Mouse (Mus musculus): ENCODE measurements around the gene Palm2. TPM values are rescaled to one million over a fixed set of nuclear protein-coding genes. Genes with fewer than 3 reads are reported as not detected.

Palm2 gene
- polyA plus RNA-seq, 1 experiment: 5.2 TPM

DNA sequence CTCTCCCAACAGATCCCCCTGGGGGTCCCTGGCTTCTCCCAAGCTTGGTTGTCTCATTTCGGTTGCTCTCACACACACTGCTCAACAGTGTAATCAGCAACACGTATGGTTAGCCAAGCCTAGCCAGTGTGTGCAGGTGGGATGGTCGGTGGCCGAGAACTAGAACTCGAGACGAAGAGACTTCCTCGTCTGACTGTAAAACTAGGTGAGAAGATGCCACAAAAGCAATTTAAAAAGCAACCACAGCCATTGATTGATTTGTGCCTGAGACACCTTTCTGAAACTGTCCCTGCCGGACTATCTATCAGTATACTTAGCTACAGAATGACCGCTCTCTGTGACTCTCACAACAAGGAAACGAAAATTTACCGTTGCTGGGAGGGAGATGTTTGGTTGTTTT is 321.0 kb downstream of the Palm2 start:
- Histone ChIP-seq H3K36me3 (ENCODE audit: control insufficient read depth, insufficient read depth) (no peaks in the 10 kb centered on the region), H3ac (ENCODE audit: control insufficient read depth, insufficient read length) (no peak overlapping the region), H3K4me2 (ENCODE audit: low read depth) (no peak overlapping the region), H3K27me3 (ENCODE audit: control insufficient read depth, insufficient read depth, insufficient read length) (no peaks in the 10 kb centered on the region), H3K4me3 (no peak overlapping the region), H3K79me2 (ENCODE audit: control insufficient read depth, insufficient read depth) (no peaks in the 10 kb centered on the region)
- TF ChIP-seq POLR2AphosphoS2 (IDR thresholded peaks at IDR 0.05; ENCODE audit: insufficient read length, low read depth): no peak
- no peak for TF ChIP-seq USF1 (IDR thresholded peaks at IDR 0.05; ENCODE audit: low read depth)
- TF ChIP-seq POLR2A (IDR thresholded peaks at IDR 0.05; ENCODE audit: insufficient read length, low read depth): no peak
- no peak for TF ChIP-seq MYOD1 (IDR thresholded peaks at IDR 0.05; ENCODE audit: control insufficient read depth in 1 of 3, insufficient read length in 2 of 3, low read depth in 2 of 3)
- TF ChIP-seq MAX (IDR thresholded peaks at IDR 0.05; ENCODE audit: low read depth): no peak
- TF ChIP-seq CEBPB (IDR thresholded peaks at IDR 0.05; ENCODE audit: insufficient read depth, poor library complexity, severe bottlenecking): no peak
- no peak for TF ChIP-seq TCF3 (IDR thresholded peaks at IDR 0.05; ENCODE audit: insufficient read length, low read depth)
- no peak for TF ChIP-seq E2F4 (IDR thresholded peaks at IDR 0.05; ENCODE audit: insufficient read depth)
- TF ChIP-seq REST (IDR thresholded peaks at IDR 0.05; ENCODE audit: insufficient read depth, insufficient read length): no peak
- TF ChIP-seq MYOG (IDR thresholded peaks at IDR 0.05; ENCODE audit: control insufficient read depth in 1 of 3, insufficient read depth in 1 of 3, insufficient read length in 2 of 3, low read depth in 2 of 3): no peak
- no peak for TF ChIP-seq TCF12 (IDR thresholded peaks at IDR 0.05; ENCODE audit: insufficient read depth, poor library complexity, severe bottlenecking)
- TF ChIP-seq SRF (IDR thresholded peaks at IDR 0.05; ENCODE audit: control insufficient read depth, insufficient read length, low read depth): no peak

DNA sequence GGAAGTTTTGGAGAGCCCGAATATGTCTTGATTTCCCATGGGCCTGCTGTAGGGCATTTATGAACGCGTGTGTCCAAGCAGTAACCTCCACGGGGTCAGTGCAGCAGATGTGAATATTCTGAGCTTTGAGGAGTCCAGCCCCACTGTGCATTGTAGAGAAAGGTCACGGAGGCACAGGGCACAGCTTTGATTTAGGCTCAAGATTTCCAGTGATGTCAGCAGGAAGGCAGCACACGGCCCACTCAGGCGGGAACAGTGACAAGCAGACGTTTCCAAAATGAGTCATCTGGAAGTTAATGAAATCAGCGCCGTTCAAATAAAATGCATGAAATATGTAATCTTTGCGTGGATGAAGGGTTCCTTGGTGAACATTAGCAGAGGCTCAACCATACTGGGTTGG is 323.9 kb downstream of the Palm2 start:
- H3K4me2 ChIP-seq (ENCODE audit: low read depth): peak overlapping the region; percentile 61
- no peak overlapping the region for H3ac ChIP-seq (ENCODE audit: control insufficient read depth, insufficient read length)
- TF ChIP-seq MYOD1 (IDR thresholded peaks at IDR 0.05; ENCODE audit: control insufficient read depth in 1 of 3, insufficient read length in 2 of 3, low read depth in 2 of 3) (no peak), E2F4 (IDR thresholded peaks at IDR 0.05; ENCODE audit: insufficient read depth) (no peak), TCF3 (IDR thresholded peaks at IDR 0.05; ENCODE audit: insufficient read length, low read depth) (no peak), MYOG (IDR thresholded peaks at IDR 0.05; ENCODE audit: control insufficient read depth in 1 of 3, insufficient read depth in 1 of 3, insufficient read length in 2 of 3, low read depth in 2 of 3) (no peak), USF1 (IDR thresholded peaks at IDR 0.05; ENCODE audit: low read depth) (no peak), CEBPB (IDR thresholded peaks at IDR 0.05; ENCODE audit: insufficient read depth, poor library complexity, severe bottlenecking) (no peak), REST (IDR thresholded peaks at IDR 0.05; ENCODE audit: insufficient read depth, insufficient read length) (no peak), SRF (IDR thresholded peaks at IDR 0.05; ENCODE audit: control insufficient read depth, insufficient read length, low read depth) (no peak), TCF12 (IDR thresholded peaks at IDR 0.05; ENCODE audit: insufficient read depth, poor library complexity, severe bottlenecking) (no peak), POLR2A (IDR thresholded peaks at IDR 0.05; ENCODE audit: insufficient read length, low read depth) (no peak), MAX (IDR thresholded peaks at IDR 0.05; ENCODE audit: low read depth) (no peak), POLR2AphosphoS2 (IDR thresholded peaks at IDR 0.05; ENCODE audit: insufficient read length, low read depth) (no peak)
- H3K4me3 ChIP-seq: no peak overlapping the region
- no peaks in the 10 kb centered on the region for H3K27me3 ChIP-seq (ENCODE audit: control insufficient read depth, insufficient read depth, insufficient read length)
- H3K36me3 ChIP-seq (ENCODE audit: control insufficient read depth, insufficient read depth): no peaks in the 10 kb centered on the region
- H3K79me2 ChIP-seq (ENCODE audit: control insufficient read depth, insufficient read depth): no peaks in the 10 kb centered on the region

Other genes starting within 250 kb of the Palm2 start
- gene Ptpn3, start 132.4 kb upstream of the Palm2 start, polyA plus RNA-seq (2012; fragmentation: generic; extraction: Trizol): 3.1 TPM
- gene Pakap, start 133.9 kb downstream of the Palm2 start, polyA plus RNA-seq (2012; fragmentation: generic; extraction: Trizol): 6.5 TPM

Data from myocyte (in vitro differentiated cells).